Mouse (Mus musculus): ENCODE measurements around the gene Rnf114. TPM values are rescaled to one million over a fixed set of nuclear protein-coding genes. Genes with fewer than 3 reads are reported as not detected.

Gene Rnf114
- polyA plus RNA-seq, 2 experiments, result 78.1 to 83.6 TPM

- peak overlapping the region; percentile 63 for H3K9ac ChIP-seq (ENCODE audit: low read depth, low read length, severe bottlenecking)
- TF ChIP-seq POLR2A (IDR thresholded peaks at IDR 0.05; ENCODE audit: borderline replicate concordance, extremely low read depth, insufficient read depth, insufficient read length), result no peak
- peaks cover 50% of the 10 kb centered on the region for H3K4me1 ChIP-seq (ENCODE audit: control insufficient read depth, insufficient read depth, low read length)
Observed at GRCm38 (mm10) chr2:167541324-167541723, 48.9 kb downstream of the Rnf114 start.

GRCm38 (mm10) chr2:167541761-167542160, 49.3 kb downstream of the Rnf114 start:
- peak overlapping the region; percentile 77 for H3K4me3 ChIP-seq (replicated peaks; ENCODE audit: low read length)
- peaks cover 55% of the 10 kb centered on the region for H3K4me1 ChIP-seq (ENCODE audit: control insufficient read depth, insufficient read depth, low read length)
- H3K27ac ChIP-seq (replicated peaks; ENCODE audit: low read depth, low read length), result peak overlapping the region; percentile 80
- peak overlapping the region; percentile 82 for H3K4me2 ChIP-seq (replicated peaks; ENCODE audit: low read depth, low read length, severe bottlenecking)
- H3K27me3 ChIP-seq (ENCODE audit: control insufficient read depth, insufficient read depth, low read length), result peaks cover 9% of the 10 kb centered on the region; the same call in 1 of the 2 replicates
- peaks cover 47% of the 10 kb centered on the region for H3K36me3 ChIP-seq (ENCODE audit: control insufficient read depth, insufficient read depth, low read length)
- 45% methylated on average over 11 of the region's 12 CpGs for WGBS
- DNase-seq (ENCODE audit: low spot score), result no peak
- H3K9ac ChIP-seq (ENCODE audit: low read depth, low read length, severe bottlenecking), result peak overlapping the region; percentile 63
- ATAC-seq (ENCODE audit: low FRiP score, low read depth), result no peak
- no peak for TF ChIP-seq POLR2A (IDR thresholded peaks at IDR 0.05; ENCODE audit: borderline replicate concordance, extremely low read depth, insufficient read depth, insufficient read length)
- no peaks in the 10 kb centered on the region for H3K9me3 ChIP-seq (ENCODE audit: control insufficient read depth, low read length)

More at GRCm38 (mm10) chr2:167541324-167541723, 48.9 kb downstream of the Rnf114 start:
- Histone ChIP-seq H3K27ac (replicated peaks; ENCODE audit: low read depth, low read length) (peak overlapping the region; percentile 80), H3K4me2 (replicated peaks; ENCODE audit: low read depth, low read length, severe bottlenecking) (peak overlapping the region; percentile 82), H3K9me3 (ENCODE audit: control insufficient read depth, low read length) (no peaks in the 10 kb centered on the region), H3K4me3 (replicated peaks; ENCODE audit: low read length) (peak overlapping the region; percentile 77), H3K36me3 (ENCODE audit: control insufficient read depth, insufficient read depth, low read length) (peaks cover 47% of the 10 kb centered on the region), H3K27me3 (ENCODE audit: control insufficient read depth, insufficient read depth, low read length) (peaks cover 14% of the 10 kb centered on the region; the same call in 1 of the 2 replicates)
- no peak for ATAC-seq (ENCODE audit: low FRiP score, low read depth)
- no peak for DNase-seq (ENCODE audit: low spot score)
- WGBS, result 5% methylated on average over 6 of the region's 6 CpGs

DNA sequence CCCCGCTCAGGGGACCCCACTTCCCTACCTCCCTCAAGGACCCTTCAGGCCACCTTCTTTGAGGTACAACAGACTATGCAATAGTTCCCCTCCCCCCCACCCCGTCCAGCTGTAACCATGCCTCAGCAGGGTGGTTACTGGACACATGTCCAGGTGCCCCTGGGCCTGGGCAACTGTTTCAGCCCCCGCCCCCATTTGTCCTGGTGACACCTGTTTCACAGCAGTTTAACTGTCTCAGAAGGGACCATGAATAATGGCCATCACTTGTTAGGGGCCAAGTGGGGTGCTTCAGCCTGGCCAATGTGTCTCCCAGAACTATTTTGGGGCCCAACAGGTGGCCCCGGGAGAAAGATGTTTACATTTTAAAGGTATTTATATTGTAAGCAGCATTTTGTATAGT, 49.9 kb downstream of the Rnf114 start:
- Histone ChIP-seq H3K36me3 (ENCODE audit: control insufficient read depth, insufficient read depth, low read length) (peaks cover 47% of the 10 kb centered on the region), H3K27ac (replicated peaks; ENCODE audit: low read depth, low read length) (peak overlapping the region; percentile 95), H3K4me1 (ENCODE audit: control insufficient read depth, insufficient read depth, low read length) (peaks cover 61% of the 10 kb centered on the region), H3K9ac (ENCODE audit: low read depth, low read length, severe bottlenecking) (0 out of 2 replicates have a peak overlapping the region, but pooled peaks have one; percentile 63), H3K4me2 (replicated peaks; ENCODE audit: low read depth, low read length, severe bottlenecking) (peak overlapping the region; percentile 82), H3K27me3 (ENCODE audit: control insufficient read depth, insufficient read depth, low read length) (peaks cover 3% of the 10 kb centered on the region; the same call in 1 of the 2 replicates), H3K9me3 (ENCODE audit: control insufficient read depth, low read length) (no peaks in the 10 kb centered on the region), H3K4me3 (replicated peaks; ENCODE audit: low read length) (peak overlapping the region; percentile 77)
- WGBS, result 31% methylated on average over 4 of the region's 4 CpGs
- DNase-seq (ENCODE audit: low spot score) (no peak), ATAC-seq (ENCODE audit: low FRiP score, low read depth) (no peak)
- no peak for TF ChIP-seq POLR2A (IDR thresholded peaks at IDR 0.05; ENCODE audit: borderline replicate concordance, extremely low read depth, insufficient read depth, insufficient read length)

DNA sequence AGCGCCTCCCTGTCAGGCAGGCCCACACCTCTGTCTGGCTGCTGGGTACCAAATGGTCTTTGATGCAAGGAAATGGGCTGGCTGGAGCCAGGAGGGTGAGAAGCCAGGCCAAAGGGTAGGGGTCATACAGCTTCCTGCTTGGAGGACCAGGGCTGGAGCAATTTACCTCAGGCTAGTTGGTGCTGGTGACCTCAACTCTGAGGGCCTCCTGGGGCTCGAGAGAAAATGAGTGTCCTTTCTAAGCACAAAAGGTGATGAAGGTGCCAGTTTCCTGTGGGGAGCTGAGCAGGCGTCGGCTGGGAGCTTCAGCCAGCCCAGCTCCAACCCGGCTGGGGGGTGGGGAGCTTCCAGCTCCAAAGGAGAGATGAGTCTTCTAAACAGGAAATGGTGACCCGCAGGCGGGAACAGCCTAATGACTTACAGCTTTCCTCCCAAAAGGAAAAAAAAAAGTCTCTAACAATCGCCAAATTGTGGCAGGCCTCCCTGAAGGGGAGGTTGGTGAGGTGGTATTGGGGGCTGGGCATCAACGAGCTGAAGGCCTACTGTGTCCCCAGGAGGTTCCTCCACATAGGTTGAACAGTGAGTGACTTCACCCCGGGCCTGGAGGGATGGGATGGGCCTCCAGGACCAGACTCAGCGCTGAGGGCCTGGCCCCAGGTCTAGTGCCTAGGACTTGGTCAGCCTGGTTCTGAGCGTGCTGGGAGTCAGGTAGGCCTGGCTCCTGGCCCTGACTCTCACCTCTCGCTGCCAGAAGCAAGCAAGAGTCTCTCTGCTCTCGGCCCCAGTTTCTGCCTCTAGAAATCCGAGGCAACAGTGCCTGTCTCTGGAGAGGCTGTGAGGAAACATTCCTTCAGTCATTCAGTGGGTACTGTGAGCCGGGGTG, 50.9 kb downstream of the Rnf114 start:
- H3K9ac ChIP-seq (ENCODE audit: low read depth, low read length, severe bottlenecking), result peak overlapping the region; percentile 40
- 7% methylated on average over 16 of the region's 16 CpGs for WGBS
- ATAC-seq (ENCODE audit: low FRiP score, low read depth), result peak; percentile 11; the same call in 1 of the 2 replicates
- TF ChIP-seq POLR2A (IDR thresholded peaks at IDR 0.05; ENCODE audit: borderline replicate concordance, extremely low read depth, insufficient read depth, insufficient read length), result no peak
- peak; percentile 77 for DNase-seq (ENCODE audit: low spot score)
- H3K9me3 ChIP-seq (ENCODE audit: control insufficient read depth, low read length), result no peaks in the 10 kb centered on the region
- no peaks in the 10 kb centered on the region for H3K27me3 ChIP-seq (ENCODE audit: control insufficient read depth, insufficient read depth, low read length)
- peak overlapping the region; percentile 77 for H3K4me3 ChIP-seq (replicated peaks; ENCODE audit: low read length)
- H3K4me1 ChIP-seq (ENCODE audit: control insufficient read depth, insufficient read depth, low read length), result peaks cover 59% of the 10 kb centered on the region
- H3K27ac ChIP-seq (replicated peaks; ENCODE audit: low read depth, low read length), result peak overlapping the region; percentile 95
- H3K36me3 ChIP-seq (ENCODE audit: control insufficient read depth, insufficient read depth, low read length), result peaks cover 47% of the 10 kb centered on the region
- peak overlapping the region; percentile 82 for H3K4me2 ChIP-seq (replicated peaks; ENCODE audit: low read depth, low read length, severe bottlenecking)

- H3K4me3 ChIP-seq (replicated peaks; ENCODE audit: low read length), result 0 out of 2 replicates have a peak overlapping the region, but pooled peaks have one; percentile 7
- peaks cover 59% of the 10 kb centered on the region for H3K4me1 ChIP-seq (ENCODE audit: control insufficient read depth, insufficient read depth, low read length)
- DNase-seq (ENCODE audit: low spot score), result no peak
- no peaks in the 10 kb centered on the region for H3K27me3 ChIP-seq (ENCODE audit: control insufficient read depth, insufficient read depth, low read length)
- ATAC-seq (ENCODE audit: low FRiP score, low read depth), result no peak
- H3K36me3 ChIP-seq (ENCODE audit: control insufficient read depth, insufficient read depth, low read length), result peaks cover 46% of the 10 kb centered on the region
- TF ChIP-seq POLR2A (IDR thresholded peaks at IDR 0.05; ENCODE audit: borderline replicate concordance, extremely low read depth, insufficient read depth, insufficient read length), result no peak
- WGBS, result 4% methylated on average over 4 of the region's 4 CpGs
- no peaks in the 10 kb centered on the region for H3K9me3 ChIP-seq (ENCODE audit: control insufficient read depth, low read length)
- peak overlapping the region; percentile 95 for H3K27ac ChIP-seq (replicated peaks; ENCODE audit: low read depth, low read length)
- H3K9ac ChIP-seq (ENCODE audit: low read depth, low read length, severe bottlenecking), result peak overlapping the region; percentile 40
- H3K4me2 ChIP-seq (replicated peaks; ENCODE audit: low read depth, low read length, severe bottlenecking), result peak overlapping the region; percentile 82; the same call in 1 of the 2 replicates
Observed at GRCm38 (mm10) chr2:167544004-167544356, 51.5 kb downstream of the Rnf114 start.

Data from limb, embryonic 14.5 days (tissue).